ENCODE assay signal across 8 mouse cellular contexts in genomic region chr3:65108945-65109921, GRCm38 (mm10). TPM values are rescaled to one million over a fixed set of nuclear protein-coding genes. Genes with fewer than 3 reads are reported as not detected.
DNase-seq lines count a peak whose midpoint lies in the region; ATAC-seq lines count a peak whose summit lies in the region.

Gene Kcnab1, plus strand, starts transcription at chr3:65109384.

- peaks cover 6% of the 10 kb centered on the region; the same call in 1 of the 2 replicates for H3K4me1 ChIP-seq in intestine, embryonic 16.5 days (ENCODE audit: control insufficient read depth, insufficient read depth, low read length)
- H3K4me1 ChIP-seq in limb, embryonic 15.5 days, result peaks cover 13% of the 10 kb centered on the region

- ATAC-seq in intestine, embryonic 16.5 days, result peak; percentile 66
- ATAC-seq in limb, embryonic 15.5 days (ENCODE audit: insufficient number of reproducible peaks, low FRiP score, low TSS enrichment, low read depth), result peak; percentile 44; the same call in 1 of the 2 replicates

- no peaks in the 10 kb centered on the region for H3K36me3 ChIP-seq in intestine, embryonic 16.5 days (ENCODE audit: control insufficient read depth, insufficient read depth, low read length)
- no peaks in the 10 kb centered on the region for H3K36me3 ChIP-seq in limb, embryonic 15.5 days

- peak within 1 kb of the TSS; percentile 46 for H3K4me3 ChIP-seq in intestine, embryonic 16.5 days (ENCODE audit: low read length)
- H3K4me3 ChIP-seq in limb, embryonic 15.5 days, result peak within 1 kb of the TSS; percentile 38

- peak; percentile 11 to 22 for DNase-seq in heart, adult 18-20 months
- no peak for DNase-seq in heart, adult 11 months
- peak; percentile 31 to 47 for DNase-seq in cerebellum, postnatal 4 days (ENCODE audit: low spot score in 2 of 2)
- DNase-seq in frontal cortex, postnatal 36 days (ENCODE audit: low spot score in 2 of 2), result peak; percentile 48 to 65
- peak; percentile 35 for DNase-seq in ovary, postnatal 36 days (ENCODE audit: low spot score)
- DNase-seq in thymus, postnatal 25 days, result no peak

- peak within 1 kb of the TSS; percentile 57 for H3K4me2 ChIP-seq in intestine, embryonic 16.5 days (ENCODE audit: low read depth, low read length)
- H3K4me2 ChIP-seq in limb, embryonic 15.5 days, result peak within 1 kb of the TSS; percentile 74

- no peaks in the 10 kb centered on the region for H3K9me3 ChIP-seq in intestine, embryonic 16.5 days (ENCODE audit: control insufficient read depth, low read length)
- H3K9me3 ChIP-seq in limb, embryonic 15.5 days, result no peaks in the 10 kb centered on the region

- H3K9ac ChIP-seq in intestine, embryonic 16.5 days (ENCODE audit: low read depth, low read length), result peak within 1 kb of the TSS; percentile 55
- peak within 1 kb of the TSS; percentile 11; the same call in 1 of the 2 replicates for H3K9ac ChIP-seq in limb, embryonic 15.5 days

- H3K27me3 ChIP-seq in intestine, embryonic 16.5 days (replicated peaks; ENCODE audit: control insufficient read depth, insufficient read depth, low read length), result no peaks in the 10 kb centered on the region; the same call in 1 of the 2 replicates
- peaks cover 15% of the 10 kb centered on the region for H3K27me3 ChIP-seq in limb, embryonic 15.5 days

- H3K27ac ChIP-seq in intestine, embryonic 16.5 days (ENCODE audit: low read length), result no peak within 1 kb of the TSS
- no peak within 1 kb of the TSS for H3K27ac ChIP-seq in limb, embryonic 15.5 days

- 2% methylated on average over 30 of the region's 30 CpGs for WGBS in intestine, embryonic 16.5 days
- WGBS in limb, embryonic 15.5 days, result under 1% methylated on average over 30 of the region's 30 CpGs

RNA-seq across cellular contexts. Expression of gene Kcnab1, which starts in this region (rescaled TPM):
- 1 to 10 TPM; 3.5 to 3.7 TPM for total RNA-seq in heart, adult 18-20 months (2021)
- 3.8 and 4.3 TPM in 2 replicates for polyA plus RNA-seq in intestine, embryonic 16.5 days (2015; fragmentation: Nextera tagmentation; extraction: Ambion mirVana)
- 6.6 and 7.5 TPM in 2 replicates for polyA plus RNA-seq in limb, embryonic 15.5 days (2015; fragmentation: Nextera tagmentation; extraction: Ambion mirVana)

Comparison
In these comparisons a context has a peak if more than half of its experiments do, and no peak if none do; other contexts are left out.
1. DNase-seq: peak in heart, adult 18-20 months (2 of 2), cerebellum, postnatal 4 days (2 of 2), frontal cortex, postnatal 36 days (2 of 2) and ovary, postnatal 36 days (single experiment); none in heart, adult 11 months (single experiment) and thymus, postnatal 25 days (single experiment).